Mouse (Mus musculus): ENCODE results near the gene Shc3. TPM values are rescaled to one million over a fixed set of nuclear protein-coding genes. Genes with fewer than 3 reads are reported as not detected.

Gene Shc3
- polyA plus RNA-seq, 1 experiment from 2014 or later = 4.4 TPM

DNA sequence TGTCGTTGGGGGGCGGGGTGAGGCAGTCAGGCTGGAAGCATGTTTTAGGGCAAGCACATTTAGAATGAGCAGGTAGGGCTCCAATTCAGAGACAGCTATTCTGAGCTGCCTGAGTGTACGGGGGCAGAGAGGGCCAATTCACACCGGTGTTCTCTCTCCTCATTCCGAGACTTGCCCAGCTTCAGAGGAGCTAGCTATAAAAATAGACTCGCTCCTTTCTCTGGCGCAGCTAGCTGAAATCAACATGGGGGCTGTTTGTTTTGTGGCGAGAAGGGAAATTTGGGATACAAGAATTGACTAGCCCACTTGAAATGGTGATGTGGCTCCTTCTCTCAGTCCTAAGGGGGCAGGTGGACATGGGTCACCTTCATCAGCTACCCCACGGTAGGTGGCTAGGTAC lies 60.4 kb downstream of the Shc3 start:
- no peaks in the 10 kb centered on the region for H3K9me3 ChIP-seq (ENCODE audit: control insufficient read depth, low read length)
- no peaks in the 10 kb centered on the region for H3K36me3 ChIP-seq (ENCODE audit: control insufficient read depth, insufficient read depth, low read length)
- ATAC-seq = no peak
- no peak overlapping the region for H3K4me3 ChIP-seq (ENCODE audit: low read length)
- no peak overlapping the region for H3K27ac ChIP-seq (ENCODE audit: low read depth, low read length)
- H3K4me1 ChIP-seq (ENCODE audit: control insufficient read depth, insufficient read depth, low read depth, low read length) = no peaks in the 10 kb centered on the region
- H3K27me3 ChIP-seq (replicated peaks; ENCODE audit: control insufficient read depth, insufficient read depth, low read length) = no peaks in the 10 kb centered on the region
- WGBS = 87% methylated on average over 9 of the region's 9 CpGs
- H3K9ac ChIP-seq (ENCODE audit: low read depth, low read length) = no peak overlapping the region
- no peak overlapping the region for H3K4me2 ChIP-seq (ENCODE audit: low read length)

DNA sequence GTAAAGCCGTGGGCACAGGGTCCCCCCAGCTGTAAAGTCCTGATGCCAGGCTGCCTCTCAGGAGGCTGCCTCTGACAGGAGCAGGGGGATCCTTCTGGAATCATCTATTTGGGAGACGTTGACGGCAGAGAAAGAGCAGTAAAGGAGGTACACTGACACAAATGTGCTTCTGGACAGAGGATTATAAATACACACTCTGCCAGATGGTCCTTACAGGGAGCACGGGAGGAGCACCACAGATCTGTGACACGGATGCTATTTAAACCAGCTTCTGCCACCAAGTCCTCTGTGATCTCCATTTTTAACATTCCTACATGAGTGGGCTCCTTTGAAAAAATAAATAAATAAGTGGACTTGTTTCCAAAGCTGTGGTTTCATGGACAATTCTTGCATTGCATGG lies 63.5 kb downstream of the Shc3 start:
- no peaks in the 10 kb centered on the region for H3K27me3 ChIP-seq (replicated peaks; ENCODE audit: control insufficient read depth, insufficient read depth, low read length)
- 85% methylated on average over 5 of the region's 5 CpGs for WGBS
- H3K9me3 ChIP-seq (ENCODE audit: control insufficient read depth, low read length) = no peaks in the 10 kb centered on the region
- ATAC-seq = no peak
- H3K4me1 ChIP-seq (ENCODE audit: control insufficient read depth, insufficient read depth, low read depth, low read length) = no peaks in the 10 kb centered on the region
- no peaks in the 10 kb centered on the region for H3K36me3 ChIP-seq (ENCODE audit: control insufficient read depth, insufficient read depth, low read length)
- no peak overlapping the region for H3K4me2 ChIP-seq (ENCODE audit: low read length)
- H3K4me3 ChIP-seq (ENCODE audit: low read length) = no peak overlapping the region
- no peak overlapping the region for H3K9ac ChIP-seq (ENCODE audit: low read depth, low read length)
- no peak overlapping the region for H3K27ac ChIP-seq (ENCODE audit: low read depth, low read length)

DNA sequence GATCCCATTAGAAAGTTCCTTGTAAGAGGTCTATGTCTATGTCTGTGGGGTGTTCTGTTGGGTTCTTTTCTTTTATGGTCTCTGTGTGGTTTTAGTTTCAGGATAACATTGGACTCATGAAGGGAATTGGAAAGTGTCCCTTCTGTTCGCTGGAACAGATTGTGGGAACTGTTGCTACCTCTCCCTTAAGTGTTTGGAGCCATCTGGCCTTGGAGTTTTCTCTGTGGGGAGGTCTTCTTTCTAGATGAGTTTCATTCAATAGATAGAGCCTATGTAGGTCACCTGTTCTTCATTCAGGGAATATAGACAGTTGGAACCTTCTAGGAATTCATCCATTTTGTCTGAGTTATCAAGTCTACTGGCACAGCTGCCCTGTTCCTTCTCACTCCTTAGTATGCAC lies 69.5 kb downstream of the Shc3 start:
- no peak for ATAC-seq
- 81% methylated on average over 1 of the region's 1 CpGs for WGBS
- Histone ChIP-seq H3K9ac (ENCODE audit: low read depth, low read length) (no peak overlapping the region), H3K9me3 (ENCODE audit: control insufficient read depth, low read length) (no peaks in the 10 kb centered on the region), H3K4me1 (ENCODE audit: control insufficient read depth, insufficient read depth, low read depth, low read length) (no peaks in the 10 kb centered on the region), H3K27ac (ENCODE audit: low read depth, low read length) (no peak overlapping the region), H3K4me2 (ENCODE audit: low read length) (no peak overlapping the region), H3K36me3 (ENCODE audit: control insufficient read depth, insufficient read depth, low read length) (no peaks in the 10 kb centered on the region), H3K27me3 (replicated peaks; ENCODE audit: control insufficient read depth, insufficient read depth, low read length) (no peaks in the 10 kb centered on the region), H3K4me3 (ENCODE audit: low read length) (no peak overlapping the region)

- H3K27ac ChIP-seq (ENCODE audit: low read depth, low read length) = no peak overlapping the region
- WGBS = 78% methylated on average over 9 of the region's 9 CpGs
- no peaks in the 10 kb centered on the region for H3K9me3 ChIP-seq (ENCODE audit: control insufficient read depth, low read length)
- no peak for ATAC-seq
- no peak overlapping the region for H3K4me2 ChIP-seq (ENCODE audit: low read length)
- H3K4me3 ChIP-seq (ENCODE audit: low read length) = no peak overlapping the region
- no peaks in the 10 kb centered on the region for H3K4me1 ChIP-seq (ENCODE audit: control insufficient read depth, insufficient read depth, low read depth, low read length)
- no peaks in the 10 kb centered on the region for H3K27me3 ChIP-seq (replicated peaks; ENCODE audit: control insufficient read depth, insufficient read depth, low read length)
- H3K36me3 ChIP-seq (ENCODE audit: control insufficient read depth, insufficient read depth, low read length) = no peaks in the 10 kb centered on the region
- H3K9ac ChIP-seq (ENCODE audit: low read depth, low read length) = no peak overlapping the region
Observed at GRCm38 (mm10) chr13:51493676-51494075, 75.5 kb downstream of the Shc3 start.

DNA sequence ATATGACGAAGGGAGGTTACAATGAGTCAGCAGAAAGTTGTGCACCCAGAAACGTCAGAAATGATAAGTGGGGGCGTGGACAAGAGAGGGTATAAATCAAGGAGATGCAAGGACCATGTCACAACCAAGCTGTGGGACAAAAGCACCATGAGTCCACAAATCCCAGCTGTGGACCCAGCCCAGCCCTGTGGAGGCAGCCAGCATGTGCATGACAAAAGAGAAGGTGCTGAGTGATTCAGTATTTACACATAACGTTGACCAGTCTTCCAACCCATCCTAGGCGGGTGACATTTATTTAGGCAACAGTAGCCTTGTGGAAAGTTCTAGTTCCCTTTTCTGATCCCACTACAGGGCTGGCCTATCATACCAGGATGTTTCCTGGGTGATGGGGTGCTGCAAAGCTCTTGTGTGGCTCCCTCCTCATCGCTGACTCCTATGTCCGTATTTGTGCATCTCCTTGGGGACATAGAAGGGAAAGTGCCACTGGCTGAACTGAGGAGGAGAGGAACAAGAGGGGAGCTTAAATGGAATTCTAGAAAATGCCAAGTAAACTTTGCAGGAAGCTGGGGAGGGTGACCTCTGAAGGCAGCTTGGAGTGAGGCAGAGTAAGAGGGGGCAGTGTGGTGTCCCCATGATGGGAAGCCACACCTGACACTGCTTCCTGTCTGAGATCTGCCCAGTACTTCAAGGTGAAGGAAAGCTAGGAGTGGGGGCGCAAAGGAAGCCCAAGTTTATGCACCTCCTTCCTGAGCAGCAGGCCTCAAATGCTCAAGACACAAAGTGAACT lies 77.4 kb downstream of the Shc3 start:
- no peak overlapping the region for H3K4me3 ChIP-seq (ENCODE audit: low read length)
- no peak overlapping the region for H3K4me2 ChIP-seq (ENCODE audit: low read length)
- H3K4me1 ChIP-seq (ENCODE audit: control insufficient read depth, insufficient read depth, low read depth, low read length) = no peaks in the 10 kb centered on the region
- H3K9ac ChIP-seq (ENCODE audit: low read depth, low read length) = no peak overlapping the region
- WGBS = 67% methylated on average over 8 of the region's 8 CpGs
- ATAC-seq = no peak
- no peaks in the 10 kb centered on the region for H3K9me3 ChIP-seq (ENCODE audit: control insufficient read depth, low read length)
- no peaks in the 10 kb centered on the region for H3K36me3 ChIP-seq (ENCODE audit: control insufficient read depth, insufficient read depth, low read length)
- H3K27ac ChIP-seq (ENCODE audit: low read depth, low read length) = no peak overlapping the region
- no peaks in the 10 kb centered on the region for H3K27me3 ChIP-seq (replicated peaks; ENCODE audit: control insufficient read depth, insufficient read depth, low read length)

- WGBS = 94% methylated on average over 6 of the region's 6 CpGs
Observed at GRCm38 (mm10) chr13:51490195-51490594, 79.0 kb downstream of the Shc3 start.

GRCm38 (mm10) chr13:51488945-51489344 lies 80.3 kb downstream of the Shc3 start:
- Histone ChIP-seq H3K4me2 (ENCODE audit: low read length) (no peak overlapping the region), H3K9me3 (ENCODE audit: control insufficient read depth, low read length) (no peaks in the 10 kb centered on the region), H3K27ac (ENCODE audit: low read depth, low read length) (no peak overlapping the region), H3K4me1 (ENCODE audit: control insufficient read depth, insufficient read depth, low read depth, low read length) (no peaks in the 10 kb centered on the region), H3K4me3 (ENCODE audit: low read length) (no peak overlapping the region), H3K27me3 (replicated peaks; ENCODE audit: control insufficient read depth, insufficient read depth, low read length) (no peaks in the 10 kb centered on the region), H3K9ac (ENCODE audit: low read depth, low read length) (no peak overlapping the region), H3K36me3 (ENCODE audit: control insufficient read depth, insufficient read depth, low read length) (no peaks in the 10 kb centered on the region)
- ATAC-seq = no peak
- WGBS = 76% methylated on average over 3 of the region's 3 CpGs

More at GRCm38 (mm10) chr13:51490195-51490594, 79.0 kb downstream of the Shc3 start:
- no peaks in the 10 kb centered on the region for H3K9me3 ChIP-seq (ENCODE audit: control insufficient read depth, low read length)
- H3K4me1 ChIP-seq (ENCODE audit: control insufficient read depth, insufficient read depth, low read depth, low read length) = no peaks in the 10 kb centered on the region
- no peaks in the 10 kb centered on the region for H3K27me3 ChIP-seq (replicated peaks; ENCODE audit: control insufficient read depth, insufficient read depth, low read length)
- no peak overlapping the region for H3K27ac ChIP-seq (ENCODE audit: low read depth, low read length)
- H3K4me3 ChIP-seq (ENCODE audit: low read length) = no peak overlapping the region
- H3K36me3 ChIP-seq (ENCODE audit: control insufficient read depth, insufficient read depth, low read length) = no peaks in the 10 kb centered on the region
- H3K4me2 ChIP-seq (ENCODE audit: low read length) = no peak overlapping the region
- no peak for ATAC-seq
- no peak overlapping the region for H3K9ac ChIP-seq (ENCODE audit: low read depth, low read length)

GRCm38 (mm10) chr13:51485291-51485690 lies 83.9 kb downstream of the Shc3 start:
- ATAC-seq = no peak
- no peak overlapping the region for H3K4me2 ChIP-seq (ENCODE audit: low read length)
- no peaks in the 10 kb centered on the region for H3K4me1 ChIP-seq (ENCODE audit: control insufficient read depth, insufficient read depth, low read depth, low read length)
- no peak overlapping the region for H3K27ac ChIP-seq (ENCODE audit: low read depth, low read length)
- H3K4me3 ChIP-seq (ENCODE audit: low read length) = no peak overlapping the region
- no peaks in the 10 kb centered on the region for H3K9me3 ChIP-seq (ENCODE audit: control insufficient read depth, low read length)
- no peak overlapping the region for H3K9ac ChIP-seq (ENCODE audit: low read depth, low read length)
- H3K27me3 ChIP-seq (replicated peaks; ENCODE audit: control insufficient read depth, insufficient read depth, low read length) = no peaks in the 10 kb centered on the region
- H3K36me3 ChIP-seq (ENCODE audit: control insufficient read depth, insufficient read depth, low read length) = no peaks in the 10 kb centered on the region
- WGBS = 74% methylated on average over 9 of the region's 9 CpGs

DNA sequence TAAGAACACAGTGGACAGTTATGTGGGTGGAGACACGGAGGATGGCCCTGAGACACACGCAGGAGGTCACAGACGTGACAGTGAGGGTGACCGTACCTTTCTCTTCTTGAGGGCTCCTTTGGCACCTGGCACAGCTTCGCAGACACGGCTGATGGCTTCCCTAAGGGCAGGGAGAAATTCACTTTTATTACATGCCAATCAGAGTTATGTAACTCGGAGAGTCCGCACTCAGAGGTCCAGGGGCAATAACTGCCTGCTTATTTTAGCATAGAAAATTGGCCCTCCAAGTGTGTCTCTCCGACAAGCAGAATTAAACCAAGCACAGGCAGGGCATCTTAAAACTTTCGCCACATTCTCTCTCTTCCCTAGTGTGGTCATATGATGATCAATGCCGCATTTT lies 86.4 kb downstream of the Shc3 start:
- no peaks in the 10 kb centered on the region for H3K9me3 ChIP-seq (ENCODE audit: control insufficient read depth, low read length)
- WGBS = 89% methylated on average over 11 of the region's 11 CpGs
- H3K4me3 ChIP-seq (ENCODE audit: low read length) = no peak overlapping the region
- no peaks in the 10 kb centered on the region for H3K27me3 ChIP-seq (replicated peaks; ENCODE audit: control insufficient read depth, insufficient read depth, low read length)
- no peaks in the 10 kb centered on the region for H3K4me1 ChIP-seq (ENCODE audit: control insufficient read depth, insufficient read depth, low read depth, low read length)
- H3K36me3 ChIP-seq (ENCODE audit: control insufficient read depth, insufficient read depth, low read length) = no peaks in the 10 kb centered on the region
- ATAC-seq = no peak
- no peak overlapping the region for H3K27ac ChIP-seq (ENCODE audit: low read depth, low read length)
- no peak overlapping the region for H3K4me2 ChIP-seq (ENCODE audit: low read length)
- no peak overlapping the region for H3K9ac ChIP-seq (ENCODE audit: low read depth, low read length)

All from hindbrain, embryonic 16.5 days (tissue).